Mouse (Mus musculus): ENCODE measurements at regions not wholly inside any gene's neighbourhood (a gene's known extent, or its start where the extent isn't known, plus 50 kb on each side); places are given as distances from the start of the nearest gene placed in this dataset.

GRCm38 (mm10) chr6:112062956-112063355 is 210.6 kb upstream of the Lmcd1 start:
- TF ChIP-seq CTCF (IDR thresholded peaks at IDR 0.05; ENCODE audit: low read depth, low read length): no peak
- no peak for TF ChIP-seq POLR2A (IDR thresholded peaks at IDR 0.05; ENCODE audit: extremely low read depth, insufficient read depth, low read length)
